Mouse (Mus musculus) cerebral cortex, adult 2 months (tissue): ENCODE measurements around the gene Kmt5c.

ENCODE experiments used
- WGBS: fragments of 180-500 bp; shearing (Covaris S2); methylation state at CpG from one replicate; pipeline ENCODE4 v1.1.7; 2018; 5-methylcytosine and 5-hydroxymethylcytosine counted together

Gene Kmt5c

DNA sequence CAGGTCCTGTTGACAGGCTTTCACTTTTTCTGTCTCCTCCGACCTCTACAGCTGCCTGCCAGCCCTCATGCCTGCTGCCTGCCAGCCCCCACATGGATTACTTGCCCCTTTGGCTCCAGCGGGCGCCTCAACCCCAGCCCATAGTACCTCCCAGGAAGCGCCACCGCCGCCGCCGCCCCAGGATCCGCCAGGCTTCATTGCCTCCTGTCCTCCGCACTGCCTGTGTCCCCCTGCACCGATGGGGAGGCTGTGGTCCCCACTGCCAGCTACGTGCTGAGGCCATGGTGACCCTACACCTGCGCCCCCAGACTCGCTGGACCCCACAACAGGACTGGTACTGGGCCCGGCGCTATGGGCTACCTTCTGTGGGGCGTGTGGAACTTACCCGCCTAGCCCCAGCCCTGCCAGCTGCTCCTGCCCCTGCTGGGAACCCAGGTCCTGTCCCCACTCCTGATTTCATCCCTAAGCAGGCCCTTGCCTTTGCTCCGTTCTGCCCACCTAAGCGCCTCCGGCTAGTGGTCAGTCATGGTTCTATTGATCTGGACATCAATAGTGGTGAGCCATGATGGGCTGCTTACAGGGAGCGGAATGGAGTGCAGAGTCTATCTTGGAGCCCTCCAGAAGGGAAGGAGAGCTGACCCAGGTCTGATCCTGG lies 6.5 kb downstream of the Kmt5c start:
- 91% methylated on average over 22 of the region's 22 CpGs for WGBS

DNA sequence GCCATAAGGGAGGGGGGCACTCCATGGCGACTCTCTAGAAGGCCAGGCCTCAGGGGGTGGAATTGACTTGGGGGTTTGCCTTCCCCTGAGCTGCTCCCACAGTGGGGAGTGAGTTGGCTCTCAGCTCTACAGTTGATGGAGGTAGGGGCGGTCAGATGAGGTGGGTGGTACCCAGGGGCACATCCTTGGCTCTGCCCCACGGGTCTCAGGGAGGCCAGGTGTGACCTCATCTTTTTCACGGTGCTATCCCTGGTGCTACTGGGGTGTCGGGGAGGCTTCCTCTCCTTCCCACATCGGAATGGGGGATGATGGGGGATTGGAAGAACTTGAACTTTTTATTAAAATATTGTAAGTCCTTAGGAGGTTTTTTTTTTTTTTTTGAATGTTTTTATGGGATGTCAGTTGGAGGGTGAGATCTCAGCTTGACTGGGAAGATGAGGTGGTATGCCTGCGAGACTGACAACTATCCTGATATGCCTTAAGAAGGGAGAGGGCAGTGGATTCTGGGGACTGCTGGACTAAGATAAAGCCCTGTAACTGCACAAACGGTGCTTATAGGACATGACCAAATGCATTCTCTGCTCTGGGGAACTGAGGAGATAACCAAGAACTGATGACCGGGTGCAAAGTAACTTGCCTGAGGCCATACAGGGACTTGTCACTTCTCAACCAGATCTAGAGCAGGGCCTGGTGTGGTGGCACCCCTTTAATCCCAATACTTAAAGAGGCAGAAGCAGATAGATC lies 7.4 kb downstream of the Kmt5c start:
- 82% methylated on average over 9 of the region's 9 CpGs for WGBS

DNA sequence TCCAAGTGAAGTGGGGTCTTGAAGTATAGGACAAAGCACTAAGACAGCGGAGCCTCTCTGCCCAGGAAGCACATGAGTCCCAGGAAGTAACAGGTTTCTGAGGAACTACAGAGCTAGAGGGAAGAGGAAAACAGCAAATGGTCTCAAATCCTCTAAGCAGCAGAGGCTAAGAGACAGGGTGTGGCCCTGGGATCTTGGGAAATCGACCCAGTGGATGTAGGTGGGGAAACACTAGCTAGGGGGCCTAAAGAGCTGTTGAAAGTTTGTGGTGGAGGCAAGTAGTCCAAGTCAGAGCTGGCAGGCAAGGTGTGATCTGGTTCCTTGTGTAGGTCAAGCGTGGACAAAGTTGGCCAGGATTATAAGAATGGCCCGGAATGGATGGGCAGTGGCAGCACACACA lies 8.4 kb downstream of the Kmt5c start:
- 86% methylated on average over 4 of the region's 4 CpGs for WGBS

DNA sequence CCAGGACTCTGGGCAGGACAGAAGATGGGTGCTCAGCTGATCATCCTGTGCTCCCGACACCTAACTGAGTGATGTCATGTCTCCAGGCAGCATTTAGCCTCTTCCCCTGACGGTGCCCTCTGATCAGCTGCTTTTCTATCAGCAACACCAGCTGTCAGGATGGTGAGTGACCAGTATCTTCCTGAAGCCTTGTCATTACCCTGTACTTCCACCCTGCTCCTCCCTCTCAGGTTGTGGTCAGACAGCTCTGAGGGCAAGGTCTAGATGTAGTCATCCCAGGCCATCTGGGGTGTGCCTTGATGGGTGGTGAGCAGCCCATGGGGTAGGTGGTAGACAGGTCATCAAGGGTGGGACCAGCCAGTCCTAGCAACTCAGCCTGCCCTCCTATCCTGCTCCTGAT lies 9.3 kb downstream of the Kmt5c start:
- 95% methylated on average over 2 of the region's 2 CpGs for WGBS

DNA sequence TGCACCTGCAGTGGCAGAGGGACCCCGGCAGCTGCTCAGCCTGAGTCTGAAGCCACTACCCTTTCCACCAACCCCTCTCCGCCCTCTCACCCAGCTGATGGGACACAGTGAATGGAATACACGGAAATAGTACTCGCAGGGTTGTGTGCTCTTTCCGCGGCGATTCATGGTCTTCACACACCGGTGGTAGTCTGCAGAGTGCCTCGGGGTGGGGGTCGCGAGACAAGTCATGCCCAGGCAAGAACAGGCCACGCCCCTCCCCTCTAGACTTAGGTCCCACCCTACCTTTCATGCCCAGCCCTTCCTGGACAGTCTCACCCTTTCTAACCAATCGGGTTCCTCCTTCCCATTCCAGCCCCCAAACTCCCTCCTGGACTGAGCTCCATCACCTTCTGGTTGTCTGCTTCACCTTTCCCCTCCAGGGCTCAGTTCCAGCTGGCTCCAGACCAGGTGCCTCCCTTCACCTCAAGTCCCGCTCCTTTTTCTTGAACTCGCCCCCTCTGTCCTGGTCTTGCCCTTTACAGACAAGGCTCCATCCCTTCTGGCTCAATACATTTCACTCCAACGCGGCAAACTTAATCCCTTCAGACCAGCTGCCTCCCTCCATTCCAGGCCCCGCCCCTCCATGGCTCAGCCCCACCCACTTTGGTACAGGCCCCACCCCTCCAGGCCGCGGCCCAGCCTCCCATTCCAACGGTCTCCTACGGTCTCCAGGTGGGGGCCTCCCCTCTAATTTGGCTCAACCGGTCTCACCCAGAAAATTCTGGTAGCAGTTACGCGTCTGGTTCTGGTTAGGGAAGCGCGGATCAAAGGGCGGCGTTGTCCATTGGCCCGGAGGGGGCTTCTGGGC lies 12.3 kb downstream of the Kmt5c start:
- 4% methylated on average over 30 of the region's 30 CpGs for WGBS

DNA sequence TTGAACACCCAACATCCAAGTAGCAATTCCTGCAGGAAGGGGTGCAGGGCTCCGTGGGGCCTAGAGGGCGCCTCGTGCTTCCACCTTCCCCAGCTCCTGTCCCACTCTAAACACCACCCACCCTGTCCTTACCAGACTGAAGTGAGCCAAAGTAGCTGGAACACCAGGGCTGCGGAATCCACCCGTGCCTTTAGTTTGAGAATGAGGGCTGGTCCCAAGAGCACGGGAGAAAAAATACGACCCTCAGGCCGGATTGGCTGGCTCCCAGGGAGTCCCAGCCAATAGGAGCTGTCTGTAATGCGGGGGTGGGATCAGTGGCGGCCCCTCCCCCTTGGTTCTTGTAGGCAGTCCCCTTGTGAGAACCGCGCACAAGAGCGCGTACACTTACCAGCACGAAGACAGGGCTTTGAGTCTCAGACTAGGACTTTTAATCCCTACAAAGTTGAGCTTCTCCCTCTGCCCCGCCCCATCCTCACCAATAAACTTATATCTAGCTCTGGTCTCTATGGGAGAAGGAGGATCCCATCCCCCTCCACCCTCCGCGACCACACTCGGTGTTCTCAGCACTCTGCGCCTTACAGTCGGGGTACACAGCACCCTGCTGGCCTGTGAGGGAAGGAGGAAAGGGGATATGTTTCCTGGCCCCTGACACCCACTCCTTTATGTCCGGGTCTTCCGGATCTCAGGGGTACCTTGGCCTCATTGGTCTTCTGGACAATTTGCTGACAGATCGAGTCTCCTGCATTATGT lies 13.1 kb downstream of the Kmt5c start, which contains the start of gene Cox6b2:
Gene Cox6b2 (minus strand): TSS at position 274 of the 750 bp plus-strand sequence.
- WGBS: 11% methylated on average over 24 of the region's 24 CpGs

DNA sequence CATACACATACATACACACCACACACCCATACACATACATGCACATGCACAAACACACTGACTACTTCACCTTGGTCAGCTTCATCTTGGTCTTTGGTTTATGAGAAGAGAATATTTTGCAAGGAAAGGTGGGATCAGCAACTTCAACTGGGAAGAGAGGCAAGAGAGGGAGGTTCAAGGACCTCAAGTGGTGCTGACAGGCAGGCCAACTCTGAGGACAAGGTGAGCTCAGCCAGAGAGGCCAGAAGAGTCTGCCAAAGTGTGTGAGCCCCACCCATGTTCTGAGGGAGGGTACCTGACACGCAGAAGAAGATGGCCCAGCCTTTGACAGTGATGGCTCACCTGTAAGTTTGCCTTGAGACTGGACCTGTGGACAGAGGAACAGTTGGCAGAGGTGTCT lies 19.8 kb downstream of the Kmt5c start:
- 57% methylated on average over 1 of the region's 1 CpGs for WGBS

DNA sequence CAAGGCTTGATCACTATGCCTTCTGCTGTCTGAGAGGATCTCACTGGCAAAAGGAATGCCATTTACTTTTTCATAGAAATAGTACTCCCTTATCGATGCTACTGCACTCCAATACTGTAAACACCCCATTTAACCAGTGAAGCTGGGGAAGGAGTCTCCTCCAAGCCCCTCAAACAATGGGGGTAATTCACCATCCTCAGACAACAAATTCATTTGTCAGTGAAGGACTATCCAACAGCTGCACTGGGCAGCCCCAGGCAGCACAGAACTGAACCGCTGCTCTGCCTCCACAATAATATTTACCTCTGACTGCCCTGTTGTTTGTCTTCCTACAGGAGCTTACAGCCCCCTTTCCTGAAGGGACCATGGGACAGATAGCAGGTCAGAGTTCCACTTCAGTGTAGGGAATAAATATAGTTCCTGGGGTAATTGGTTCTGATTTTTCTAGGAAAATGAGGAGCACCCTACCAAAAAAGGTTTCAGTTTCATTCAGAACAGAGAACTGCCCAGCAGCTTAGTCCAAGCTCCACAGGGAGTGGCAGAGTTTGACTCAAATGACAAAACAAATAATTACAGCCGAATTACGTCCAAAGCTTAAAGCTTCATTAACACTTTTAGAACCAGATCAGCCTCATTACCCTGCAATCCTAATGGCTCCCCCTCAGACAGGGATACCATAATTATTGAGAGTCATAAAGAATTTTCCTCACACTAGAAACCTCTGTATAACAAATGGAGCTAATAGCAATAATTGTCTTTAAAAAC lies 25.2 kb downstream of the Kmt5c start:
- WGBS: 43% methylated on average over 4 of the region's 4 CpGs

DNA sequence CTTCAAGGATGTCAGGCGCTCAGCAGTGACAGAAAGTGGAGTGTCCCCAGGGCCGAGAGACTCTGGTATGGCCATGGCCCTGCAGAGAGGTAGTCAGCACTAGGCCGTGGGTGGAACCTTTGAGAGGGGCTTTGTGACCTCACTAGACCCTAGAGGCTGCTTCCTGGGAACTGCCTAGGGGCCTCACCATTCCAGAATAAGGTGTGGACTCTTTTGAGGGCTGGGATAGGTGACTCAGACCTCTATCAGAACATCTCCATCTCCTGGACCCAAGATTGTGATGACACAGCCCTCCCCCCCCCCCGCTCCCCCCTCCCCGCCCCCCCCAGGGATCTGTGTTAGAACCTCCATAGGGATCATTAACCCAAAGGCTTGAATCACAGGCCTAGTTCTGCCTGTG lies 31.3 kb downstream of the Kmt5c start, which contains the start of gene Fam71e2:
Gene Fam71e2 (minus strand): TSS at position 101 of the 400 bp plus-strand sequence.
- 80% methylated on average over 5 of the region's 5 CpGs for WGBS

DNA sequence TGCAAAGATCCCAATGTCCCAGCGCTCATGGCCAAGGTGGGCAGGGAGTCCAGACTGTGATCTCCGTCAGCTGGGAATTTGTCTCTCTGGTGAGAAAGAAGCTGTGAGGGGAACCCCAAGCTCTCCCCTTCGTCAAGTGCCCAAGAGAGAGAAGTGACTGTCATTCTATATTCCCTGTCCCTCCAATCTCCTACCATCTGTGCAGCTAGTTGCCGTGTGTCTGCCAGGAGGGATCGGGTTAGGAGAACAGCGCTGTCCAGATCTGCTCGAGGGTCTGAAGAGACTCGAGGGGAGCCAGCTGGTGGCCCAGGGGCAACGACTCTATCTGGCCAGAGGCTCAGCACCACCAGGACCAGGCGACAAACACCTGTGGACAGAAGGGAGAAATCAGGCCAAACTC lies 36.2 kb downstream of the Kmt5c start:
- WGBS: 60% methylated on average over 10 of the region's 10 CpGs

DNA sequence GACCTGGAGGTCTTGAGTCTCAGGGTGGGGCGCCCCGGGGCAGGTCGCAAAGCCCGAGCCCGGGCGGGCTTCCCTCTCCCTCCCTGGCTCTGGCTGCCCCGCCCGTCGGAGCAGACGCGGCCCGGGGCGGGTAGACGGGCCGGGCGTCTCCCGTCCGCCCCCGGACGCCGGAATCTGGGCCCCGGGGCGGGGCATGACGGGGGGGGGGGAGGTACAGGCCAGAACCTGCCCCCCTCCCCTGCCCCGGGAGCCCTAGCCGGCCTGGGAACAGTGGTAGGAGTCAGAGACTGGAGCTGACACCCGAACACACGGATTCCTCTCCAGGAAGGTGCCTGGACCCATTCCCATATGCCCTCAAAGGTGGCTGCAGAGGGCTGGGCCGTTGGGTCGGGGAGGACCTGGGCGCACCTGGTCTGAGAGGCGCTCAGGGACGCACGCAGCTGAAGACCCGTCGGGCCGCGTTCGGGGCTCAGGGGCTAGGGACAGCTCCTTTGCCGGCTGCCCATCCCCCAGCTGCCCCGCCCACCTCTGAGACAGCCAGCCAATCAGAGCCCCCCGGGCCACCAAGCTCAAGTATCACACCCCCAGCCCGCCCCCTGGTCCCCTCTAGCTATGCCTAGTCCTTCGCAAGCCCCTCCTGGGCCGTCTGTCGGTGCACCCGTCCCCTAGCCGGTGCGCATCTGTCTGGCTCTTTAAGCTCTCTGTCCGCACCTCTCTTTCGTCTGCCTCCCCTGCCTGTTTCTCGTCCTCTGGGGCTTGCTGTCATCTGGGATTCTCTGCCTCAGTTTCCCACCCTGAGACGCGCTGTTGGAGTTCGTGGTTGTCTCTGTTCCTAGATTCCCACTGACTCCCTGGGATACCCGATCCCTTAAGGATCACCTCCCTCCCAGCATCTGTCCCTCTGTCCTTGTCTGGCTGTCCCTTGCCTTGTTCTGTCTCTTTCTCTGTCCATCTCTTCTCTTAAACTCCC lies 37.2 kb downstream of the Kmt5c start:
- 3% methylated on average over 55 of the region's 56 CpGs for WGBS

DNA sequence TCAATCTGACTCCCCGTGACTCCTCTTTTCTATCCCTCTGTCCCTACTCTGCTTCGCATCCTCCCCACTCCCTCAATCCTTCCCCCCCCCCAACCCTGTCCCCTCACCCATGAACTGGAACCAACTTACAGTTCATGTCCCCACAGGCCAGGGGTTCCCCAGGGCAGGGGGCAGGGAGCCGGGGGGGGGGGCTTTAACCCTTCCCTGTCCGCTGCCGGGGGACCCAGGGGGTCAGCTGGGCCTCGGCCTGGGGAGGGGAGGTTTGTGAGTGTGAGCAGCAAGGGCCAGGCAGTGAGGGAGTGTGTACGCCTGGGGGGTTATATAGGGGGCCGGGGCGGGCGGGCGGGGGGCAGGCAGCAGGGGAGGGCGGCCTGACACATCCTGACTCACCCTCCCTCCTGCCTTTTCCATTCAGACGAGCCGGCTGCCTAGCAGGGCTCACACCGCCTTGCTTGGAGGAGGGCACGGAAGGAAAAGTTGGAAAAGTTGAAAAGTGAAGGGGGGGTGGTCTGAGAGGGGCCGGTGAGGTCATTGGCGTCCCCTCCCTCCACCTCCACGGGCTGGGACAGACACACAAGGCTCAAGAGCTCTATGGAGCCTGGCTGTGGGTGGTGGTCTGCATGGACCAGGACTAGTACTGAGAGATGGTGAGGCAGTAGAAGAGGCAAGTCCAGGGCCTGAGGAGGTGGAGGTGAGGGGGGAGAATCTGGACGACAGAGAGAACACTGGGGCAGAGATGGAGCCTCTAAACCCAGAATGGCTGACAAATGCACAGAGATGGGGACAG lies 38.1 kb downstream of the Kmt5c start:
- WGBS: 9% methylated on average over 17 of the region's 20 CpGs

DNA sequence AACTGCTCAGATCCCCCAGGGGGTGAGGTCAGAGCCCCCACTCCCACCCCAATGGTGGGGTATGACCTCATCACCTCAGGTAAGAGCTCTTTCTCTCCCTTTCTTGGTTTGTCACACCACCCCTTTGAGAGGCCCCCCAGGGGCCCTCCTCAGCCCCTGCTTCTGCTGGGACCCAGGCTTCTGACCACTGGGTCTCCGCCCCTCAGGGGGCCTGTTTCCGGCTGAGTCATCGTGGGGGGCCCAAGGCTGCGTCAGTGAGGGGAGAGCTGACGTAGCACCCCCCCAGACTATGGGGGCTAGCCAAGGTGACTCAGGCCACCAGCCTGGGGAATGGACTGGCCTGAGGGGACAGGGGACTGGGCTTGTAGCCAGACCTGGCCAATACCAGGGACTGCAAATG lies 40.0 kb downstream of the Kmt5c start:
- 46% methylated on average over 5 of the region's 5 CpGs for WGBS

DNA sequence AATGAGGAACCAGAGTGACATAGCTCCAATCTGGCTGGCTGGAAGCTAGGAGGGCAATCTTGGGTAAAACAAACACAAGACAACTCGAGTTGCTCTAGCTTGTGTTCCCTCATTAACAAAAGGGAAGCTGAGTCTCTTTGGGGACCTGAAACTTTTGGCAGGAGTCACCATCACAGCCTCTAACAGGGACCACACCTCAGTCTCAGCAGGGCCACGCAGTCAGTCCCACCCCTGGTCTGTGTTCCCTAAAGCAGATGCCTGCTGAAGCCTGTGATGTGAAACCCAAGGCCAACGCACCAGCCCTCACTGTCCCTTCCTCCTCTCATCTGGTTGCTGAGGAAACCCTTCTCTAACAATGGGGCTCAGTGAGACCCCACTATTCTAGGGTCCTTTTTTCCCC lies 42.2 kb downstream of the Kmt5c start:
- 77% methylated on average over 3 of the region's 3 CpGs for WGBS

DNA sequence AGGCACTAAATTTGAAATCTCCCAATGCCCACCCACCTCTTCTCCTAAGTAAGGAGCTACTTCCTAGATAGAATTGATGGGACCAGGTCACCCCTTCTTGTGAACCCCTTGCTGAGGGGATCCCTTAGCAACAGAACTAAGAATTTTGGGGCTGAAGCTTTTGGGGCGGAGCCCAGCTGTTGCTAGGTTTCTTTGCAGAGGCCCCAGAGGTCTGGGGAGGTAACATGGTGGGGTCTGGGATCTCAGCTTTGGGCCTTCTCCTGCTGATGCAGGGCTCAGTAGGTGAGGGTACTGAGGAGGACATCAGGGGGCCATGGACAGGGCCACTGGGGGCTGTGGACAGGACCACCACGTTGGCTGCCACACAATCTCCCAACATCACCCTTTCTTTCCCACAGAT lies 42.8 kb downstream of the Kmt5c start, which contains the start of the genes Il11 and Tmem190:
Gene Il11 (minus strand): TSS at position 101 of the 400 bp plus-strand sequence.
Gene Tmem190 (plus strand): TSS at position 179 of the 400 bp plus-strand sequence.
- 80% methylated on average over 2 of the region's 2 CpGs for WGBS

DNA sequence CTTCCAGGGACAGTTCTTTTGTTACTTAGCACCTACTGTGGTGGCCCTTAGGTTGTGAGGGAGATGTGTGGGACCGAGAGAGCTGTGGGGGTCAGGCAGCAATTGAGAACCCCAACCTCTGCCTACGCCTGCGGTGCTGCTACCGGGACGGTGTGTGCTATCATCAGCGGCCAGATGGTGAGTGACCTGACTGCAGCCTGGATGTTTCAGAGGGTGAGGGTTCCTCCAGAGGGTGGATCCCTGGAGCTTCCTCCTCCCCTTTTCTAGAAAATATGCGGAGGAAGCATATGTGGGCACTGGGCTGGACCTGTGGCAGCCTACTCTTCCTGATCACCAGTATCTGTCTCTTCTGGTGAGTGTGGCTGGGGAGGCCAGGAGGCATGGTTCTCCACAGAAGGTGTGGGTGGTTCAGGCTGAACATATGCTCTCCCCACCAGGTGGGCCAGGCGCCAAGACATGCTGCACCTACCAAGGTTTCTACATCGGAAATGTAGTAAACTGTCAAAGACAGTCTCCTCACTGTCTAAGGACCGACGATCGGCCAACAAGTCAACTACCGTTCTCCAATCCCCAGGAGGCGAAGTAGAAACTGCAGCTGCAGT lies 43.9 kb downstream of the Kmt5c start:
- WGBS: 54% methylated on average over 14 of the region's 14 CpGs

DNA sequence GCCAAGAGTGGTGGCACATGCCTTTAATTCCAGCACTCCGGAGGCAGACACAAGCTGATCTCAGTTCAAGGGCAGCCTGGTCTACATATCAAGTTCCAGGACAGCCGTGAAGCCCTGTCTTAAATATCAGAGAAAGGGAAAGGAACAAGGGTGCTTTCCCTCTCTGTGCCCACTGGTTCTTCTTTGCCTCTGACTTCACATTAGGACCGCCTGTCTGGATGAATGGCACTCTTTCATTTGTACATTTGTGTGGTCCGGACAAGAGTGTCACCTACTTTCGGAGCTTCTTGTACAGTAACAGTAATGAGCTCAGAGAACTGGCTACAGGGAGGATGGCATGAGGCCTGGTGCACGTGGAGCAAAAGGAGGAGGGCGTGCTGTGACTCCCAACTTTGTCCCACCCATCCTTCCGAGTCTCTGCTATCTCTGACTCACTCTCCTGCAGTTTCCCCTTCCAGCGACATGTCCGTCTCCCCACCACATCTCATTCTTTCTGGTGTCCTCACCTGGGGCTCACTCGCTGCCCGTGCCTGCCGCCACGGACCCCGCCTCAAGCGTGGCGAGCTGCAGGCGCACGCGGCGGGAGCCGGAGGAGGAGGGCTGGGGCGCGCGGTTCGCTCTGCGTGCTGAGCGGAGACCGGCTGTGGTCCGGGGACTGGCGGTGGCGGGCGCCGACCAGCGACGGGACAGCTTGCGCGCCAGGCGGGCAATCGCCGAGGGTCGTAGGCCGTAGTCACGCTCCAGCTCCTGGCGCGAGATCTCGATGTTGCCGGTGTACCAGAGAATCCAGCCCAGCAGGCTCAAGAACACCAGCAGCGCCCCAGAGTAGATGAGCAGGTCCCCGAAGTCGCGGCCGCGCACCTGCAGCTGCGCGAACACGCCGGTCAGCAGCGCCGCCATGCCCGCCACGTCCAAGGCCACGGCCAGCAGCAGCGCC lies 48.9 kb downstream of the Kmt5c start:
- WGBS: 2% methylated on average over 64 of the region's 64 CpGs
